Mouse (Mus musculus): ENCODE measurements at regions not wholly inside any gene's neighbourhood (a gene's known extent, or its start where the extent isn't known, plus 50 kb on each side); places are given as distances from the start of the nearest gene placed in this dataset.
A peak's percentile ranks its signal among the peaks of the same experiment; 100 is the strongest.

- intact Hi-C loops (cut with DNase I): no loop called here
- no peak for DNase-seq (ENCODE audit: low spot score in 2 of 2)
Observed at GRCm38 (mm10) chr8:44758727-44759126, 176.5 kb upstream of the Fat1 start.

GRCm38 (mm10) chr8:44762731-44763130 lies 172.5 kb upstream of the Fat1 start:
- intact Hi-C loops (cut with DNase I): no loop called here
- peak; percentile 31 for DNase-seq (ENCODE audit: low spot score in 2 of 2)

GRCm38 (mm10) chr8:44765194-44765593 lies 170.1 kb upstream of the Fat1 start:
- DNase-seq (ENCODE audit: low spot score in 2 of 2): no peak
- intact Hi-C loops (cut with DNase I): no loop called here

DNA sequence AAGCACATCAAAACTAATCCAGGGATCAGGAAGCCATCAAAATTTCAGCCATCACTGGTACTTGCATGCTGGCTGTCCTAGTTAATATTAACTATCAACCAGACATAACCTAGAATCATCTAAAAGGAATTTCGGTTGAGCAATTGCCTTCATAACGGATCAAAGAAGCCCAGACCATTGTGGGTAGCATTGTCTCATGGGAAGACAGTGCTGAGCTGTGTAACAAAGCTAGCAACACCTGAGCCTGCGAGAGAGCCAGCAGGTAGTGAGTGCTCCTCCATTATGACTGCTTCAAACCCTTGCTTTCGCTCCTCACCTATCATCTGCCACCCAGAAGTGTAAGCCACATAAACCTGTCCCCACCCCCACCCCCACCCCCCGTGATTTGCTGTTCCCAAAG lies 169.6 kb upstream of the Fat1 start:
- DNase-seq (ENCODE audit: low spot score in 2 of 2): no peak
- intact Hi-C loops (cut with DNase I): no loop called here

GRCm38 (mm10) chr8:44766111-44766873 lies 169.0 kb upstream of the Fat1 start:
- intact Hi-C loops (cut with DNase I): no loop called here
- DNase-seq (ENCODE audit: low spot score in 2 of 2): no peak

DNA sequence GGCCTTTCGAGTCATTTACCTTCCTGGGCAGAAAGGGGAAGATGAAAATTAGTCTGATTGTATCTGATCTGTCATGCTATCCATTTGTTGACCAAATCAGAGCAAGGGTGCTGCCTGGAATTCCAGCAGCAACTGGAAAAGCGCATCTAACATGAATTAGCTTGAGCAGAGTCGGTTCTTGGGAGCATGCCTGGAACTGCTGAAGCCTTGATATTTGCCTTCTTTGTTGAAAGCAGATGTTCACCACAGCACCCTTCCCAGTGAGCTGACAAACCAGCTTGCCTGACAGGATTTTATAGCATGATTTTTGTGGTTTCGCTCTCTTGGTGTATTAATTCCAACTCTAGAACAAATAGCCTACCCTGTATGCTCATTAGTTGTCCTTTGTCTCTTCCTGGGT lies 168.0 kb upstream of the Fat1 start:
- DNase-seq (ENCODE audit: low spot score in 2 of 2): peak in 1 of 2 experiments; percentile 5
- intact Hi-C loops (cut with DNase I): no loop called here

GRCm38 (mm10) chr8:44779212-44779611 lies 156.0 kb upstream of the Fat1 start:
- DNase-seq (ENCODE audit: low spot score in 2 of 2): no peak
- intact Hi-C loops (cut with DNase I): no loop called here

DNA sequence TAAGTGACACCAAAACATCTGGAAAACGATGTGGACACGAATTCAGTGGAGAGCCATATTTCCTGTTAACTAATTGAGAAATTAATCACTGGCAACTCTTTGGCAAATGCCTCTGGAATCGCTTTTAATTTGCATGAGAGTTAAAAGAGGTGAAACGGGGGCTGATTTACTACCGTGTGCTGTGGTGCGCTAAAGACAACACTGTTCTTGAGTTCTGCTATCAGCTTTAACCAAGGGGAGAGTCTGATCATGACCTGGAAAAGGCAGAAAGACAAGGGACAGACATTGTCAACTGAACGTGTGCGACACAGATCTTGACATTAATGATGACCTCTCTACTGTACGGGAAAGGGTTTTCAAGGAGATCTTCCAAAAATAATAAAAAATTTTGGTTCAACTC lies 152.8 kb upstream of the Fat1 start:
- no peak for DNase-seq (ENCODE audit: low spot score in 2 of 2)
- intact Hi-C loops (cut with DNase I): no loop called here

GRCm38 (mm10) chr8:44785161-44785560 lies 150.1 kb upstream of the Fat1 start:
- no peak for DNase-seq (ENCODE audit: low spot score in 2 of 2)
- intact Hi-C loops (cut with DNase I): no loop called here

- DNase-seq (ENCODE audit: low spot score in 2 of 2): no peak
- intact Hi-C loops (cut with DNase I): no loop called here
Observed at GRCm38 (mm10) chr8:44786740-44787139, 148.5 kb upstream of the Fat1 start.

DNA sequence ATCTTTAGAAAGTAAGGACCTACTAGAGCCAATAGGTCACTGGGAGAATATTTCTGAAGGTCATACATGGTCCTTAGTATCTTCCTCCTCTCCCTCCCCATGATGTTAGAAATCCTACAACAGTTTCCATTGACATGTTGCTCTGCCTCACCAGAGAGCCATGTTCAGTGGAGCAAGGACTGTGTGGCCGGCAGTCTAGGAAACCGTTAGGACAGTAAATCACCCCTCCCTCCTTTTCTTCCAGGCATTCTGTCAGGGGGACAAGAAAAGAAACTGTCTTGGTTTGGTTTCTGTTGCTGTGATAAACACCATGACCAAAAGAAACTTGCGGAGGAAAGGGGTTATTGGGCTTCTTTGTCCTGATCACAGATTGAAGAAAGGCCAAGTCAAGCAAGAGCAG lies 147.0 kb upstream of the Fat1 start:
- no peak for DNase-seq (ENCODE audit: low spot score in 2 of 2)
- intact Hi-C loops (cut with DNase I): no loop called here

DNA sequence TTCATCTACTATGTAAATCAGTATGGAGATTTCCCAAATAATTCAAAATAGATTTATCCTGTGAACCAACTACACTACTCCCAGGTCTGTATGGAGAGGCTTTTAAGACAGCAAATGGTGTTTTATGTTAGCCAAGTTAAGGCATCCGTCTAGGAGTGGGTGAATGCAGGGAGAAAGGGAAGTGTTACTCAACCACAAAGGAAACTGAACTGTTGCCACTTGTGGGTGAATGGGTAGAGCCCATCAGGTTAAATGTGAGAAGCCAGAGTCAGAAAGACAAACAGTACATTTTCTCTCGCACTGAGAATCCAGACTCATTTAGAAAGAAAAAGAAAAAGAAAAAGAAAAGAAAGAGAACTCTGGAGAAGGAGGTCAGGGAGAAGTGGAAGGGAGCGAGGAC lies 135.7 kb upstream of the Fat1 start:
- intact Hi-C loops (cut with DNase I): no loop called here
- no peak for DNase-seq (ENCODE audit: low spot score in 2 of 2)

GRCm38 (mm10) chr8:44800827-44801273 lies 134.4 kb upstream of the Fat1 start:
- intact Hi-C loops (cut with DNase I): no loop called here
- no peak for DNase-seq (ENCODE audit: low spot score in 2 of 2)

DNA sequence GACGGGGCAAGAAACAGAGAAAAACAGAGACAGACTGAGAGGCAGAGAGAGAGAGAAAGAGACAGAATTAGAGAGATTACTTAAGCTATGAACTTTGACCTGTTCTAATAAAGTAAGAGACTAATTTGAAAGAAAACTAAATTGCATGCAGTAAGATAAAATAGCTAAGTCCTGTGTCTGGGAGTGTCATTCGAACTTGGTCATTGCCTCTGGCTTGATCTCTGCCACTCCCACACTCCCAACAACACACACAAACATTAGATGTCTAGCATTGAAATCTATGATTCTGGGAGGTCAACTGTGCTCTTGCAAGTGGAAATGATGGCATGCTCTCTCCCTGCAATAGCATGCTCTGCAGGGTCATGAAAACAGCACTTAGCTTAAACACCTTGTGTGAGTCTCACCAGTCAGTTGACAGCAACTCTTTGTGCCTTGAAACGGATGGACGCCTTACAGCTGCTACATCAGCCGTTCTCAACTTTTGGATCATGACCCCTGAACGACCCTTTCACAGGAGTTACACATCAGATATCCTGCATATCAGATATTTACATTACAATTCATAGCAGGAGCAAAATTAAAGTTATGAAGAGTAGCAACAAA lies 133.5 kb upstream of the Fat1 start:
- DNase-seq (ENCODE audit: low spot score in 2 of 2): no peak
- intact Hi-C loops (cut with DNase I): no loop called here

- intact Hi-C loops (cut with DNase I): no loop called here
- DNase-seq (ENCODE audit: low spot score in 2 of 2): no peak
Observed at GRCm38 (mm10) chr8:44802331-44802730, 132.9 kb upstream of the Fat1 start.

- intact Hi-C loops (cut with DNase I): no loop called here
- DNase-seq (ENCODE audit: low spot score in 2 of 2): no peak
Observed at GRCm38 (mm10) chr8:44804414-44805178, 130.7 kb upstream of the Fat1 start.

- intact Hi-C loops (cut with DNase I): no loop called here
- no peak for DNase-seq (ENCODE audit: low spot score in 2 of 2)
Observed at GRCm38 (mm10) chr8:44805179-44805815, 129.9 kb upstream of the Fat1 start.

- no peak for DNase-seq (ENCODE audit: low spot score in 2 of 2)
- intact Hi-C loops (cut with DNase I): no loop called here
Observed at GRCm38 (mm10) chr8:44812360-44812759, 122.9 kb upstream of the Fat1 start.

DNA sequence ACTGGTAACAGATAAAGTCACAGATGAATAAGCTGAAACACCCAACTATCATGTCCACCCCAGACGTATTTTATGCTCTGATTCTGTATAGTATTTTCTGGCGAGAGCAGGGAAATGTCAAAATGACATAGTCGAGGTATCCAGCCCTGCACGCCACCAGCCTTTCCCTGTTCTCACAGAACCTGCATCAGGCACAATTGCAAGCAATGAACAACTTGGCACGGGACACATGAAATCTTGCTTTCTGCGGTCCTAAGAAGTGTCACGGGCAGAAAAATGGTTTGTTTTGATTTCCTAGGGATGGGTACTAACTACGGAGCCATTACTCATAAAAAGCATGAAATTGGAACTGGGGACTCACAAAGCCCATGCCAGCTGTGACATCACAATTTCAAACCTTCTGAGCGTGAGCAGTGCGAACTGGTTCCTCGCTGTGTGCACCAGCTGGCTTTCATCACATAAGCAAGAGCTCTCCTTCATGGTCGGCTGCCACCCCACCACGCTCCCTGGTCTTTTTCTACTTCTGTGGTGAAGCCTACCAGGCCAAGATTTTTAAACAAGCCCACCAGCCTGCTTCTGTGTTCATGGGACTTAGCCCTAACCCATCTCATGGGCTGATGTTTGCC lies 117.6 kb upstream of the Fat1 start:
- DNase-seq (ENCODE audit: low spot score in 2 of 2): no peak
- intact Hi-C loops (cut with DNase I): no loop called here

DNA sequence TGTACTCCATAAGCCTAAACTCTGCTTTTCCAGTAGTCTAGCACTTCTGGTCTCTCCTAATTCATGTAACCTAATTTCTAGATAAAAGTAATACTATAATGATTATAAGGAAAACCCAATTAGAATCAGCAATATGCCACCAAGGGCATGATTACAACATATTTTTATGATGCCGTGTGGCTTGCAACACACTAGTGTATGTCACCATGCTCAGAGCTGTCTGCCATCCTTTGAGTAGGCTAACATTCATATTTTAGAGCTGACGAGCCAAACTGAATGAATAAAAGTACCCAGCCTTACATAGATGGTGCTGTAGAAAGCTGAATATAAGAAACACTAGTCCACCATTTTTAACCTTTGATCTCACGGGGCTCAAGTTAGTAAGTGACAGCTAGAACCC lies 116.0 kb upstream of the Fat1 start:
- intact Hi-C loops (cut with DNase I): no loop called here
- DNase-seq (ENCODE audit: low spot score in 2 of 2): no peak
